Mouse (Mus musculus) fat pad, adult 2 months (tissue): ENCODE data around the gene Clcf1.

Experiments
- DNase-seq: peaks from one replicate; pipeline ENCODE4 v3.0.0-alpha.2; 2011; ENCODE audit warnings: low read depth, low spot score; ENCODE audit errors: extremely low read depth

The Clcf1 gene

DNA sequence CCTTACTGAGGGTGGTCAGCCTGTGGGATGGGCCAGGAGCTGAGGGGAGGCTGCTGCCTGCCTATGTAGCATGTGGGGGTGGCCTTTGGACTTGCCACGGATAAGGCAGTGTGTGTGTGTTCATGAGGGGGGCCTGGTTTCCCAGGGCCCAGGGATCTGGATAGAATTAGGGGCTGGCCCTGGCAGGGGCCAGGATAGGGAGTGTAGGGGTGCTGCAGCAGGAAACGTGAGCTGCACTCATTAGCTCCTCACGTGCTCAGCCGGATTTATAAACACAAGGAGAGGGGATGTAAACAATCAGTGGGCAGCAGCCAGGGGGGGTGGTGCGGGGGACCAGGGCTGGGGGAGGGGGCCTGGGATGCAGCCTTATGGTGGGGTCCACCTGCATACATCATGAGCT lies 3.1 kb downstream of the Clcf1 start:
- no peak for DNase-seq

DNA sequence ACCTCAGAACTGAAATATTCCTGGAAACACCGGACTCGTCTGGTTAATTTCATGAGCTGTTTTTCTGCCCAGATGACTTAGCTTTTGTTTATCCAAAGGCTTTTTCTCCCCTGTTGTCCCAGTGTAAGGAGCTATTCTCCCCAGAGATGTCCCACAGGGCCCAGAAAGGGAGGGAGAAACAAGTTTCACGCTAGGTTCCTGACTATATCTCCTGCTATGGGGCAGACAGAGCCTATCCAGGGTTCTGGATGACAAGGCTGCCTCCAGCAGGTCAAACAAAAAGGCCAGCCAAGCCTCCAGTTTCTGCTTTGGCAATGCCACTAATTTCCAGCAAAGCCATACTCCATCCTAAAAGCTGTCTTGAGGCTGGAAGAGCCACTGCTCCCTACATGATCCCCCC lies 3.8 kb downstream of the Clcf1 start:
- no peak for DNase-seq

DNA sequence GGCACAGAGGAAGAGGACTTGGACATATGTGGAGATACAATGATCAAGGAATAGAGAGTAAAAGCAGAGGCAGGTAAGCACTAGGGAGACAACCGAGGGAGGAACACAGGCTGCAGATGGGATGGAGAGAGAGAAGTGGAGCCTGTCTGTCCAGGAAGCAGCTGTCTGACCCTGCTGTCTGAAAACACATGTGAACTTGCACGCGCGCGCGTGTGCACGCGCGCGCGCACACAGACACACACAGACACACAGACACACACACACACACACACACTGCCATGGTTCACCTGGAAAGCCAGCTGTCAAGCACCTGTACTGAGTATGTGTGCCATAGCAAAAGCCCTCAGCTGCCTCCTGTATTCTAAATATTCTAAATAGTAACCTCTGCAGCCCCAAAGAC lies 4.3 kb downstream of the Clcf1 start:
- DNase-seq = no peak

DNA sequence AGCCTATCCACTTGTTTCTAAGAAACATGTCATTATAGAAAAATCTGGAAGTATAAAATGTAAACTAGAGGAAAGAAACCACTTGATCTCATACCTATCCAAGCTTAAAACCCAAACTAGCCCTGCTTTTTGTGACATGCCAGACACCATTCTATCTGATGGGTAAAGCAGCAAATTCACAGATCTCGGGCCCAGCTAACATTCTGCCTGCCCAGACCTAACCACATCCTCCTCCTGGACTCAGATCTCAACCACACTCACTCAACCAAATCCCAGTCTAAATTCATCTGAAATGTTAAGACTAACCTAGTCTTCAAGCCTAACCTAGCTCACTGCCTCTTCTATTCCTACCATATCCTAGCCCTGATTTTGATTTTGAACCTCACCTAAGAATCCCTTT lies 4.7 kb downstream of the Clcf1 start:
- no peak for DNase-seq

DNA sequence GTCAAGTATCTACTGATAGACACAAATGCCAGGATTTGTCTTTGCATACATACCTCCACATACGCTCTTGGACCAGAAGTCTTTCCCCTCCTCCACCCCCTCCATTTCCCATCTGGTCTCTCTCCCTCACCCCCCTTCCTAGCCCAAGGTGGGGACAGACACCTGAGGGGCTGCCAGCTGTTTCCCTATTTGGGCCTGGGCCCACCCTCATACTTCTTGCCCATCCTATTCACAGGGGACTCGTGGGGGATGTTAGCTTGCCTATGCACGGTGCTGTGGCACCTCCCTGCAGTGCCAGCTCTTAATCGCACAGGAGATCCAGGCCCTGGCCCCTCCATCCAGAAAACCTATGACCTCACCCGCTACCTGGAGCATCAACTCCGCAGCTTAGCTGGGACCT lies 5.9 kb downstream of the Clcf1 start:
- DNase-seq = no peak

DNA sequence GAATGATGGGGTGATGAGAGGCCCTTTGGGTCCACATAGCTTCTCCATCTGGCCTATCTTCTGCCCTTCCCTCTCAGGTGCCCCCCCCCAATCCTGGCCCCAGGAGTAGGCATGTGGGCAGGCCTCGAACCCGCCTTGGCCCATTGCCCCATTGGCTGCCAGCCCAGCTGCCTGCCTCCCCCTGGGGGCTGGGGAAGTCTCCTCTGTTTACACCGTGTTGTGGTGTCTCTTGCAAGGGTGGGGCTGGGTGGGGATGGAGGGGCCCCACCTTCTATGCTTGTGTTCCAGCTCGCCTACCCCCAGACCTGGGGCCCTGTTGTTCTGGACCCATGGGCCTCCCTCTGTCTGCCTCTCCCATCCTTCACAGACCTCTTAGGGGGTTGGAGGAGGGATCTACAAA lies 6.4 kb downstream of the Clcf1 start:
- DNase-seq = no peak

DNA sequence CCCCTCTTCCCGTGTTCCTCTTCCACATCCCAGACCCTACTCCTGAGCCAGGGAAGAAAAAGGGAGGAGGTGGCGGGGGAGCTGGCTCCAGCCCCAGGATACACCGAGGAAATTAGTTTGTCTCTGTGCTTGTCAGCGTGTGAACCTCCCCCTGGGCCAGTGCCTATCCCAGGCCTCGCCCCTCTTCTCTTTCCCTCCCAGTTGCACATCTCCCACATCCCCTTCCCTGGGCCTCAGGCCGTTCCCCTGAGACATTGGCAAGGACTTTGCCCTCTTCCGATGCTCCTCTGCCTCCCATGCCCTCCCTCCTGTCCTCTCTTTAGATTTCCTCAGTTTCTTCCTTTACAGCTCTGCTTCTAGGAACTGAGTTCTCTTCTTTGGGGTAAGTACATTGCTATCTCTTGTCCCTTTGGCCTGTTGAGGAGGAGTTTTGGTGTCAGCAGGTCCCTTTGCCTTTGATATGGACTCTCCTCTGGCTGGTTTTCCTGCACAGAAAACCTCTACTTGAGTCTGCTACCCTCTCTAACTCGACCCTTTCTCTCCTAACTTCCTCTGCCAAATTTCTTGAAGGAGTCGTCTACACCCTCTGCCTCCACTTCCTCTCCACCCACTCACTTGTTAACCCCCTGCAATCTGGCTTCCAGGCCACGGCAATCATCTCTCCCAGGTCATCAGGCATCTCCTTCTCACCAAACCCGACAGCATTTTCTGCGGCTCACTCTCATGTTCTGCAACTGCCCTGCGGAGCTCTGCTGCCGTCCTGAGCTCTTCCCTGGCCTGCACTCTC lies 7.1 kb downstream of the Clcf1 start:
- DNase-seq = no peak

DNA sequence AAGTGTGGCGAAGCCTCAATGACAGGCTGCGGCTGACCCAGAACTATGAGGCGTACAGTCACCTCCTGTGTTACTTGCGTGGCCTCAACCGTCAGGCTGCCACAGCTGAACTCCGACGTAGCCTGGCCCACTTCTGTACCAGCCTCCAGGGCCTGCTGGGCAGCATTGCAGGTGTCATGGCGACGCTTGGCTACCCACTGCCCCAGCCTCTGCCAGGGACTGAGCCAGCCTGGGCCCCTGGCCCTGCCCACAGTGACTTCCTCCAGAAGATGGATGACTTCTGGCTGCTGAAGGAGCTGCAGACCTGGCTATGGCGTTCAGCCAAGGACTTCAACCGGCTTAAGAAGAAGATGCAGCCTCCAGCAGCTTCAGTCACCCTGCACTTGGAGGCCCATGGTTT lies 8.1 kb downstream of the Clcf1 start:
- DNase-seq = no peak

DNA sequence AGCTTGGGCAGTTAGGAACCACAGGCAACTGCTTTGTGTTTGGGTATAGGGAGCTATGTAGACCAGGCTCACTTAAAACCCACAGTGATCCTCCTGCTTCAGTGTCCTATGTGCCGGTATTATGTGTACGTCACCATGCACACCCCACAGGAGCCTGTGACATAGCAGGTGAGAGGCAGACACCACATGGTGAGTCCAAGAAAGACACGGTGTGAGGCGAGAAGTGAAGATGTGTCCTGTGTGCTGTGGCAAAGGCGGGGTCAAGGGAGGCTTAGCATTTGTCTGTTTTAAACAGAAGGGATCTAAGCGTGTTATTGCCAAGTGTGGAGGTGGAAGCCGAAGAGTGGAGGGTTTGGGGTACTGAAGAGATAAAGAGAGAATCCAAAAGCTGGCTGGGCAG lies 12.7 kb downstream of the Clcf1 start:
- no peak for DNase-seq

DNA sequence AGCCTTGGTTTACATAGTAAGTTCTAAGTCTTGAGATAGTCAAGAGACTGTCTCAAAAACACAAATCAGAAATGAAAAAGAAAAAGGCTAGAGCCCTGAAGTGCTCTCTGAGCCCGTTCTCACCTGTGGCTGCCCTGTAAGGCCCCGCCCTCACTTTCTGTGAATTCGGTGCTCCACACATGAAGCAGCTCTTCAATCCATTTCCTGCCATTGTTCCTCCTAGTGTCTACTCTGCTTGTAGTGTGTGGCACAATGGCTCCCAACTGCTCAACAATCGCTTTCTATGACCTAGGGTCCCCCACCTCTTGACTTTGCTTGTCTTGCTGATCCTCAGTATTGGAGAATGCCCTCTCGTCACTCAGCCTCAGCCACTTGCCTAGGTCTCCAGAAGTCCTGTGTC lies 13.4 kb downstream of the Clcf1 start:
- no peak for DNase-seq

DNA sequence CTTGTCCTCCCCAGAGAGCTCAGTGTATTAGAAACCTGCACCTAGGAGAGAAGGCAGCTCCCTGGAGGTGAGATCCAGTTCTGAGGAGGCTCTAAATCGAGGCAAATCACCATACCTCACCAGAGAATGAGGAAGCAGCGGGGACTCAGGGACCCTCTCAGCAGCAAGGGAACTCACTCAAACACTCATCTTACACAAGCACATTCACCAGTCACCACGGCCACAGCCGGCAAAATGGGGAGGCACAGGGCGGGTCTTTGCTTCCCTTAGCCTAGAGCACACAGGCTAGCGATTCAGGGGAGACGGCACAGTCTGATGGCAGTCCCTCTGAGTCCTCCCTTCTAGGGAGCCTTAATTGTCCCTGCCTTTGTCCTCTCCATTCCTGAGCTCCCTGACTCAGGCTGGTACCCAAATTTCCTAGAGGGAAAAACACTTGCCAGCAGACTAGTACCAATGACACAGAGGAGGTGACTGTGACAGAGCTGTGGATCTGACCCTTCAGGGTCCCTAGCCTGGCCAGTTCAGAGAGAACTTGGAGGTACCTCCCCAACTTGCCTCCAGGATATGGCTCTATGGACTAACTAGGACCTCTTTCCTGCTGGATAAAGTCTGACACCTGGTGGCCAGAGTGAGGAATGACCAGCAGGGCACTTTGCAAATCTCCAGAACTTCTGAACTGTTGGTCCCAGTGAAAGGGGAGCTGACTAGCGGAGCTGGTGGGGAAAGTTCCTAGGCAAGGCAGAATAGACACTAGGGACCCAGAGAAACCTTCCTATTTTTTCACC lies 14.0 kb downstream of the Clcf1 start:
- no peak for DNase-seq

DNA sequence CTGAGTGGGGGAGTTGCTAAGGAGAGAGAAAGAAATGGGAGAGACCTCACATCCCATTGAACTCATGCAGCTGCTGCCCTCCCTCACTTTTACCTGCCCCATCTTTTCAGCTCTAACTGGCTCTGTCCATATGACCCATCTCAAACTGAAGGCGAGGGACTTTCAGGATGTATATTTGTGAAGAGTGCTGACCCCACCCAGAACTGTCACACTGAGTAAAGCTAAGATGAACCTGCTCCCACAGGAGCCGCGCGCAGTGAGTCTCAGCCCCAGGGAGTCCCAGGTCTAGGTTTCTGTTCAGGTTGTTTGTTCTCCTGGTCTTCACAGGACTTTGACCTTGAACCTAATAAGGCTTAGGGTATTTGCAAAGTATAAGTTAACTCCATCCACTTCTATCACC lies 14.9 kb downstream of the Clcf1 start:
- DNase-seq = no peak

DNA sequence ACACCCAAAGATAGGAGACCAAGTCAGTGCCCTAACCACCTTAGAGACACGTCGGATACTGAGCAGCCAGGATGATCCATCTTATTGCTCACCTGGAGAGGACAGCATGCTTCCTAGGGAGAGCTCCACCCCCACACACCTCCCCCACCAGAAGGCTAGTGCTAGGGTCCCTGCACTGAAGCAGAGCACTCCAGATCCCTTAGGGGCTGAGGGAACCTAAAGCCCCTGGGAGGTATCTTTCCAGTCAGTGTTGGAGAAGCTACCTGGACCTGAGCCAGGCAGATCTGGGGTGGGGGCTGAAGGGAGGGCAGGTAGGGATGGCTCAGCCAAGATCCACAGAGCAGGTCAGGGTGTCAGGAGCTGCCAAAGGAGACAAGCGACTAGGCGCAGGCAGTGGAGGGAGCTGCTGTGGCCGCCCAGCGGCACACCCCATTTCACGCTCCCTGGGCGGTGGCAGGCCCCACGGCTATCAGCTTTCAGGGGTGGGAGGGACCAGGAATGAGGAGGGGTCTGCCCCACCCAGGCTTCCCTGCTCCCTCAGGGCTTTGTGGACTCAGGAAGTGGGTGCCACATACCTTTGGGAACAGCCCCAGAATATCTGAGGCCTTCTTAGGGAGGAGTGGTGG lies 15.5 kb downstream of the Clcf1 start:
- no peak for DNase-seq

DNA sequence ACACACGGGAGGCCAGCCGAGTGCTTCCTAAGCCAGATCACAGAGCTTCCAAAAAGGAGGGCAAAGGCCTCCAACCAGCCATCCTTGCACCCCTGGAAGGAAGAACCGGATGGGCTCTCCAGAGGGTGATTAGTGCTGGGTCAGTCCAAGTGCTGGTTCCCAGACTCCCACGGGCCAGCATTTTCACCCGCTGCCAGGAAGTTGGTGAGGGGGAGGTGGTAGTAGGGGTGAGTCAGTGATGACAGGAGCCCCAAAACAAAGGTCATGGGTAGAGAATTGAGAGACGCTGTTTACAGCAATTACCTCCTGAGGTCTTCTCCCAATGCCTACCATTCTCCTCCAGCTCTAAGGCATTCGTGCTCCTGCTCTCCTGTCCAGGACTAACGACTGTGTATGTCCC lies 16.4 kb downstream of the Clcf1 start:
- no peak for DNase-seq

DNA sequence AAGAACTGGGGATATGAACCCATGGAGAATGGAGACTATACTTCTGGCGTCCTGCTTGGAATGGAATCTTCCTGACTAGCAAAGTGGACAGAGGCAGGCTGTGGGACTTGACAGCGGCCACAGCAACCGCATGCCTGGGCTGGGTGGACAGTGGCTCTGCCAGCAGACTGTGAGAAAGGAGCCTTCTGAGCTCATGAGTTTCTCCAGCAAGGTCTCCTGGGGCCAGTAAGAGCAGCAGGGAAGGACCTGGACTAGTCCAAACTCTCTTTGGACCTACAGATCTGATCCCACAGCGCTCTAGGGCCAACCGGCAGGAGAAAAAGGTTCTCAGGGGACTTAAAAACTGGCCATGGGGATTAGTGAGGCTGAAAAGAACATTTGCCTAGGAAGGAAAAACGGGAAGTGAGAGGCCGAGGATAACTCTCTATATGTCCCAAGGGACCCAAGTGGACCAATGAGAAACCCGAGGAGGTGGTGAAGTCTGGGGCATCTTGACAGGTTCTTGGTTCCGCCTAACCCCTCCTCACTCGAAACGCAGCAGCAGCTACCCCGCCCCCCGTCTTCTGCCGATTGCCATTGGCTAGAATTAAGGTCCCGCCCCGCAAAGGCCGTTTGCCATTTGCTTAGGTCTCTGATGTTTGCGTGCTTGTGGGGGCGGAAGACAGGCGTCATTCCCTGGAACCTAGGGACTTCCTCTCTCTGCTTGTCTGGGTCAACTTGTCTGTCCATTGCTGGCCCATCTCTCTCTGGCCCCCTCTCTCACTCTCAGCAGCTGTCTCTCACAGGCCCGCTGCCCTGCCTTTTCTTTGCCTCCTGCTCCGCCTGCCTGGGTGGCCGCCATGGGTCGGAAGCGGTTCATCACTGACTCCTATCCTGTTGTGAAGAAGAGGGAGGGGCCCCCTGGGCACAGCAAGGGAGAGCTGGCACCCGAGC lies 17.5 kb downstream of the Clcf1 start, which contains the start of gene Pold4:
Gene Pold4, plus strand, starts transcription at position 647 of the 933 bp plus-strand sequence.
- peak; percentile 74 for DNase-seq

DNA sequence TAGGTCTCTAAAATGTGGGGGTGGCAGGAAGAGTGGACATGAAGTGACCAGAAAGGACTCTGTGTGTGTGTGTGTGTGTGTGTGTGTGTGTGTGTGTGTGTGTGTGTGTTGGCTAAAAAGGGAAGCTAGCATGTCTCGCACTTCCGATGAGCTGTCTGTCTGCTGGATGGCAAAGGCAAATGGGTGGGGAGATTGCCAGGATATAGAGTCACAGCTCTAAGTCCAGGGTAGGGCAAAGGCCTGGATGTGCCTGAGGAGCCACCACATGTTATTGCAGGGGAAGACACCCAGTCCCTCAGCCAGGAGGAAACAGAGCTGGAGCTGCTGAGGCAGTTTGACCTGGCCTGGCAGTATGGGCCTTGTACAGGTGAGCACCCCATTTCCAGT lies 18.1 kb downstream of the Clcf1 start:
- no peak for DNase-seq

DNA sequence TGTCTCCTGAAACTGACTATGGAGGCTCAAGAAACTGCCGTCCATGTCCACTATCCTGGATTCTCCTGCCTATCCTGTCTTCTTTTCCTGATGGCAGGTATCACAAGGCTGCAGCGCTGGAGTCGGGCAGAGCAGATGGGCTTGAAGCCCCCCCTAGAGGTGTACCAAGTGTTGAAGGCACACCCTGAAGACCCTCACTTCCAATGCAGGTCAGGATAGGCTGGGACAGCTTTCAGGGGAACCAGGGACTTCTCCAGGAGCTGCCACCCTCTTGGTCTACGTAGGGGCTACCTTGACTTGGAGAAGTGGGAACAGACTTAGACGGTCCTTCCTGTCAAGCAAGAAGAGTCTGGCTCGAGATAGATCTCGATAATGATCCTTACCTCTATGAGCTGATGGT lies 18.6 kb downstream of the Clcf1 start:
- no peak for DNase-seq

DNA sequence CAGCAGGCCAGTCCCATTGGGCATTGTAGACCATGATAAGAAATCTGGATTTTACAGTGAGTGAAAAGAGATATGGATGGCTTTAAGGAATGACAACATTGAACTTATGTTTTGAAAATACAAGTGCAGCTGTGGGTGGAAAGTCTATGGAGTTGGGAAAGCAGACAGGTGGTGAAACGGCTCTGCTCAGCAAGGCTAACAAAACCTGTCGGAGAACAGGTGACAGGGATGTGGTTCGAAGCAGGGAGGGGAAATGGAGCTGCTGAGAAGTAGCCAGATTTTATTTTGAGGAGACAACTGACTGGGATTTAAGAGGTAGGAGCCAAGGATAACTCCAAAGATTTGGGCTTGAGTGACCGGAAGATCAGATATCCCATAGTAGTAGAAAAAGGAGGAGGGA lies 20.5 kb downstream of the Clcf1 start:
- no peak for DNase-seq

DNA sequence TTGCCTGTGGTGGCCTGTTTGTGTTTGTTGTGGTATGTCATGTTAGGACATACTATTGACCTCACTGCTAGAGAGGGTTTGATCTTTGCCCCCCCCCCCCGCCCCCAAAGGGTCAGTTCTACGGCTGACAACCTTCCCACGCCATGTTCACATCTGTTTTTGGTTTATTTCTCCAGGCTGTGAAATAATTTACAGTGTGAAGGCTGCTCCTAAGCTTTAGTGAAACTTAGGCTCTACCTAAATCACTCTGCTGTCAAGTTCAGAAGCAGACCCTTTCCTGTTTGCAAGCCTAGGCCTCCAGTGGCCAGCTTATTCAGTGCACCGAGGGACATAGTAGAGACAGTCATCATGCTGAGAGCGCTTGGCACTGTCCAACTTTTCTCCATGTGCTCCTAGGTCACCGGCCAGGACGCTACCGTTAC lies 26.2 kb downstream of the Clcf1 start:
- DNase-seq = no peak

DNA sequence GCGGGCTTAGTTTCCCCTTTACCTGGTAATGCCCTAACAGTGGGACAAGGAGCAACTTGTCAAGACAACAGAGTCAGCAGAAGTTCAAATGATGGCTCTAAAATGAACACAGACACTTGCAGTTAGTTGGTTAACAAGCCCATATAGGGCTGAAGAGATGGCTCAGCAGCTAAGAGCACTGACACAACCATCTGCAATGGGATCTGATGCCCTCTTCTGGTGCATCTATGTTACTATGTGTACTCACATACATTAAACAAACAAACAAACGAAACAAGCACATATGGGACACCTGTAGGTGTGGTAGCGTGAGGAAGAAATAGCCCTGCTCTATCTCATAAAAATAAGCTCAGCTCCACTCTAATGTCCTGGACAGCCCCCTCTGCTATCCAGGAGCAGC lies 28.4 kb downstream of the Clcf1 start:
- DNase-seq = no peak

DNA sequence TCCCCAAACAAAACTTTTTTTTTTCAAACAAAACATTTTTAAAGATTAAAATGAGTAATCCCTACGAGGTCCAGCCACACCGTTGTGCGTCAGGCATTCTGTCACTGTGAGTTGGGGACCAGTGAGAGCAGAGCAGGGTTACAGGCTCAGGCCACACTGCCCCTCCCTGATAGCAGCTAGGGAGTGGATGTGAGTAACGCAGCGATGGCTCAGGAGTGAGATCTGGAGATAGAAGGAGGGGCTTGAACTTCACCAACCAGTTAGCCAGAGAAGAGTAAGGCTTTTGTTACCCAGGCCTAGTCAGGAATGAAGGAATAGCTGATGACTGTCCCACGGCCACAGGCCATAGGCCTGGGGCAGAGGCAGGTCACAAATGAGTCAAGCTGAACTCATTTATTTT lies 30.7 kb downstream of the Clcf1 start:
- no peak for DNase-seq
